Mouse (Mus musculus): Measurements from ENCODE around the gene Dbnl.

The Dbnl gene

DNA sequence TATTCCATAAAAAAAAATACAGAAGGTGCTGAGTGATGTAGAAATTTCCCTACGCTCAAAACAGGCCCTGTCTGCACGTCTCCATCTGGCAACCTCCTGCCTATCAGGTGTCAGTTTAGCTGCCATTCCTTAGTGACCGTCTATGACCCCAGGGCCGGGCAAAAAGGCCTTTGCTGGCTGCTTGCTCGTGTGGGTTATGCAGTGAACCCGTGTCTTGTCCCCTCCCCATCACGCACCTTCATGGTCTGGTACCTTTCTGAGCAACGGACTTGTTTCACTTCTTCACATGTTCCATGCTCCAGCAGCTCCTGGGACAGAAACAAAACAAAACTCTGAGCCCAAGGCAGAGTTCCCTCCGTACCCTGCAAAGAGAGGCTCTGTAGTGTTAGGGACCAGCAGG is 46.2 kb downstream of the Dbnl start:
- intact Hi-C loops (cut with DNase I): no loop called here

DNA sequence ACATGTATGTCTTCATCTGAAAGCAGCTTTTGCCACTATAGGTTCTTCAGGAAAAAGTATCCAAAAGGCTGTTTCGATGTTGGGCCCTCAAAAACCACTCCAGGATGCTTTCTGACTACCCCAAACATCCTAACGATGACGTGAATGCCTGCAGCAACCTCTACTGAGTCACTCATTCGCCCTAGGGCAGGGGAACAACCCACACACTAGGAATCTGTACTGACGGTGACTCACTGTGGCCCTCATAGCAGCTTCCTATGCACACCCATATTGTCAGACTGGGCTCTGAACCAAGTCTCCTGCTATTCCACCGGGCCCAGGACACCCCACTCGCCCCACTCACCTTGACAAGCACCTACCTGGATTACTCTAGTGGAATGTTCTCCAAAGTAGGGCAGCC is 46.8 kb downstream of the Dbnl start:
- intact Hi-C loops (cut with DNase I): loop anchor here (5.0 kb wide), 1 partner anchor 47 kb away; no protein-coding TSS in a partner anchor

DNA sequence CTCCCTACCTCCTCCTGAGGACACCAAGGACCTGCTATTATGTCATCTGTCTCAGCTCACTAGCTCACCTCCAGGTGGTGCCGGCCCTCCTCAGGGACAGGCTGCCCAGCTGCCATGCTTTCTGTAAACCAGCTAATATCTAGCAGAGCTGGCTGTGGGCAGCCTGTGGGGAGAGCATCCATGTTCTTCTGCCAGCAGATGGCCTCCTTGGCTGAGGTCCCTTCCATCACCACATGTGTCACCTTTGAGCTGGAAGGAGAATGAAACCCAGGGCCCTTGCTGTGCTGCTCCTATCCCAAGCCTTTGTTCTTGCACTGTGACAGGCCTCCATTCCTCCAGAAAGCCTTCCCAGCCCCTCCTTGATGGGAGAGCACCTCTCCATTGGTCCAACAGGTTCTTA is 47.8 kb downstream of the Dbnl start:
- intact Hi-C loops (cut with DNase I): loop anchor here (5.0 kb wide), 1 partner anchor 46 kb away; no protein-coding TSS in a partner anchor

DNA sequence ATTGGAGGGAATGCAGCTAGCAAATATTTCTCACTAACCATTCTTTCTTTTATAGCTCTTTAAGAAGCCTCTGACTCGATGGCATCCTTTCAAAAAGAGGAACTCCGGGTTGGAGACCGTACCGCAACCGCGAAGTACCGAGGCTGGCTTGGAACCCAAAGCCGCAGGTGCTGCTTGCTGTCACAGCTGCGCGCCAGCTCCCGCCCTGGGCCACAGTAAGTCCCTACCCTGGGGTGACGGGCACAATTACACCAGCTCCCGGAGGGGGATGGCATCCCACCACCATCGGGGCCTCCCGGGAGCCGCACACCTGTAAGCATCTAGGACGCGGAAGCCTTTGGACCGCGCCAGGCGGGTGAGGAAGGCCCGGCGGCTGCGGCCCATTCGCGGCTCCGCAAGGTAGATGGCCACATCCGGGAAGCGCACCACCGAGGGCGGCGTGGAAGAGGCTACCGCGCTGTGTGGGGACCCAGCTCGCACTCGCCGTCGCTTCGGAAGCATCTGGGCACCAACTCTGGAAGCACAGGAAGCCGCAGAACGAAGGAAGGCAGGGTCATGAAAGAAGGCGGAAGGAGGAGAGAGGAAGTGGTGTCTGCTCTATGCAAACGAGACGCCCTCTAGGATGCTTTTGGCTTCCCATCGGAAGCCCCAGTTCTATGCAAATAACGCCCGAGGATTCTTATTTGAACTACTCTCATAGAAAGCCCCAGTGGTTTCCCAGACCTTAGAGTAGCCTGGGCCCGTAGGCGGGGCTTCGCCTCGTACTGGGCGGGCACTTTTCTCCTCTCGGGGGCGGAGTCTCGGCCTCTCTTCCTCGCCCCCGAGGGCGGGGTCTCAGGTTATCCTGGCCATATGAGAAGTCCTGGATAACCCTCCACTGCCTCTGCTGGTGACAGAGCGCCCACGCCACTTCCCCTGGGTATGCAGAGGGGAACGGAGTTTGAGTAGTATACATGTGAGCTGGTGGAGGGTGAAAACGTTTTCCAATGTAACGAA is 49.3 kb downstream of the Dbnl start, which contains the start of gene Polm:
Gene Polm (minus strand): TSS at position 766 of the 996 bp plus-strand sequence.
- intact Hi-C loops (cut with DNase I): loop anchor here (5.0 kb wide), 1 partner anchor 45 kb away; no protein-coding TSS in a partner anchor

DNA sequence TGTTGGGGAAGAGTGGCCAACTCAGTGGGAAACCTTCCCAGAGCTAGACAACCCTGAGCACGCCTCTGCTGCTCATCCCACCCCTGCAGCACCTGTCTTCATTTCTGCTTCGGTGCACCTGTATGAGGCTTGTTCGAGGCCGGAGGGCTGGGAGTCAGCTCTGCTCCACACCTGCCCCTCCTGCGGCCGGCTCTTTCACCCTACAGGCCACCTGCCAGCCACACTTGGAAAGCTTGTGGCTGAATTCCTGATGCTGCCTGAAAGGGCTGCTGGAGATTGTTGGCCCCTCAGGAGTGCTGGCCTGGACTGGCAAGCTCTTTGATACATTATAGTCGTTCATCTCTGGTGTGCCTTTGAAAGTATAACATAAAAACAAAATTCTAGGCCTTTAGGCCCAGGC is 52.1 kb downstream of the Dbnl start:
- intact Hi-C loops (cut with DNase I): no loop called here

DNA sequence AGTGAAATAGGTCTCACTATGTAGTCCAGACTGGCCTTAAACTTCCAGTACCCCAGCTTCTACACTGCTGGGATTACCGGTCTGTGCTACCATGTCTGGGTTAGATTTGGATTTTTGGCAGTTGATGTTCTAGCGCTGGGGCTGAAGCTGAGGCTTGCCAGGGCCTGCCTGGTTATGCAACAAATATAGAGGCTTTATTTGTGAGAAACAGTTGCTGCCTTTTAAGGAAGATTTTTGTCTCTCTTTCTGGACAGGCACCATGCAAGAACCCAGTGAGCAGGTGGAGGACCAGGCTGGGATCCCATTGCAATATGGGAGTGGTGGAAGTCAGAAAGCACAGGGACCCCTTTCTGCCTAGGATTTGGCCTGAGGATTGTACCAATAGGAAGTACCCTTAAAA is 53.5 kb downstream of the Dbnl start:
- intact Hi-C loops (cut with DNase I): no loop called here

DNA sequence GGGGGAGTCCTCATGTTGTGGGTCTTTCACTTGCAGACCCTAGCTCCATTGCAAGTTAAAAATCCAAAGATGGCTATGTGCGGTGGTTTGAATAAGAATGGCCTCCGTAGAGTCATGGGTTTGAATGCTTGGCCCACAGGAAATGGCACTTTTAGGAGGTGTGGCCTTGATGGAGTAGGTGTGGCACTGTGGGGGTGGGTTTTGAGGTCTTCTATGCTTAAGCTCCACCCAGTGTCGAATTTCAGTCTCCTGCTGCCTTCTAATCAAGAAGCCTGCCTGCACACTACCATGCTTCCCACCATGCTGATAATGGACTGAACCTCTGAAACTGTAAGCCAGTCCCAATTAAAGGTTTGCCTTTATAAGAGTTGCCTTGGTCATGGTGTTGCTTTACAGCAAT is 54.8 kb downstream of the Dbnl start:
- intact Hi-C loops (cut with DNase I): no loop called here

DNA sequence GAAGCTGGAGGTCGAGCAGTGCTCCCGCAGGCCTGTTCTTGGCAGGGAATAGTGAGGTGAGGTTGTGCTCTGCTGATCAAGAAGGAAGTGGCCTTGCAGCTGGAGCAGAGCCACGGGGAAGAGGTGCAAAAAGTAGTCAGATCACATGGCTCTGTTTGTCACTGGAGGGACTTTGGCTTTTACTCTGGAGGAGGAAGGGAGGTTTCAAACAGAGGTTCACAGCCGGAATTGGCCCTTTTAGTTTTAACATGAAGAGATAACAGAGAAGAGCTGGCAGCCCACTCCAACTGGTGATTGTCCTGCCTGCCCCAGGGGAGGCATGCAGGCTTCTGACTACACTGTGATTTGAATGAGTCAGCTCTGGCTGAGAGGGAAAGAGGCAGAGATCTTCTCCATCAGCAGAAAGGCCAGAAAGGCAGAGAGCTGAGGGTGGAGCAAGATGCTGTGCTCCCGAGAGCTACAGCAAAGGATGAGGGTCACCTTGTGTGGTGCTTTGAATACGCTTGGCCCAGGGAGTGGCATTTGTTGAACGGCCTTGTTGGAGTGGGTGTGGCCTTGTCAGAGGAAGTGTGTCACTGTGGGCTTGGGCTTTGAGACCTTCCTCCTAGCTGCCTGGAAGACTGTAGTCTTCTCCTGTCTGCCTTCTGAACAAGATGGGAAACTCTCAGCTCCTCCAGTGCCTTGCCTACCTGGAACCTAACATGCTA is 58.5 kb downstream of the Dbnl start:
- intact Hi-C loops (cut with DNase I): no loop called here

DNA sequence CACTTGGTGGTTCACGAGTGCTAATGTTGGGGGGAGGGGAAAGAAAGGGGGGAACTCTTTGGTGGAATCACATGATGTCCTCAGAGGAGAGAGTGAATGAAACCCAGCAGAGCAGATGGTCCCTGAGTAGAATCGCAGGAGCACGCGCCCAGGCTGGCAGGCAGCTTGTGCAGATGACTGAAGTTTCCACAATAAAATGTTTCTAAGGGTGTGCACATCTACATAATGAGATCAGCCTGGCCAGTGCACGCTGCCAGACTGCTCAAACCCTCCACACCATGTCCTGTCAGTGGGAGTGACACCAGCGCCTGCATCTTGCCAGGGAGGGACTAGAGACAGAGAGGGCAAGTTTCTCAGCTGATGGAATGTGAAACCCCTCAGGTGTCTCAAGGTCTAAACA is 60.5 kb downstream of the Dbnl start:
- intact Hi-C loops (cut with DNase I): no loop called here

DNA sequence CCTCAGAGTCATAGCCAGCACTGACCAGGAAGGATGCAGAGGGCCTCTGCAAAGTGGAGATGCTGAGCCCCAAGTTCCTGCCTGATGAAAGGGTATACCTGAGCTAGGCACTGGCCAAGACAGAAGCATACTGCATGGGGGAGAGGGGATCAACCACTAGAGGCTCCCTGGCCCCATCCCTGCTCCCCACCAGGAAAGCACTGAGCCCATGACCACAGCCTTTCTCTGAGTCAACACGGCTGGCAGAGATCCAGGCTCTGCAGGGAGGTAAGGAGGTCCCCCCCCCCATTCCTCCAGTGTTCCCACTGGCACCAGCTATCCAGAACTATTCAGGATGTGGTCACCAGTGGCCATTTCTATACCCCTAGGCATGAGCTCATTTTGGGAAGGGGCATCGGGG is 61.0 kb downstream of the Dbnl start:
- intact Hi-C loops (cut with DNase I): no loop called here

DNA sequence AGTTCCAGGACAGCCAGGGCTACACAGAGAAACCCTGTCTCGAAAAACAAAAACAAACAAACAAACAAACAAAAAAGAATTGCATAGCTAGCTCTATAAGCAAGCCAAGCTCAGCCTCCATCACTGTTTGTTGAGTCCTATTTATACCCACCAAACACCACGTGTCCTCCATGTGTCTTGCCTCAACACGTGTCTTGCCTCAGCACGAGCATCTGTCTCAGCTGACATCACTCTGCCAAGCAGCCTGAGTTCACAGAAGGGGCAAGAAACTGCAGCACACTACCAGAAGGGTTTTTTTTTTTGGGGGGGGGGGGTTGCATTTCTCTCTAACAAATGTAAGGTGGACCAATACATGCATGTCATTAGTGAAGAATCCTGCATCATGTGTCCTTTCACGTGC is 62.2 kb downstream of the Dbnl start:
- intact Hi-C loops (cut with DNase I): no loop called here
